Mouse (Mus musculus): ENCODE results near the gene Uggt2. TPM values are rescaled to one million over a fixed set of nuclear protein-coding genes. Genes with fewer than 3 reads are reported as not detected.

The Uggt2 gene
- 1.1 TPM in 1 of 2 replicates, not detected in the other for total RNA-seq (2015; ENCODE audit: low replicate concordance)
- not detected in 2 replicates for total RNA-seq (2017; ENCODE audit: low replicate concordance)

GRCm38 (mm10) chr14:119098851-119099569 is at the start of gene Uggt2:
TSS of gene Uggt2 (minus strand) at chr14:119099430.
- ATAC-seq (replicated peaks; ENCODE audit: low FRiP score, poor library complexity, severe bottlenecking), result no peak

- no peak for ATAC-seq (replicated peaks; ENCODE audit: low FRiP score, poor library complexity, severe bottlenecking)
These were observed 40.2 kb upstream of the Uggt2 start for GRCm38 (mm10) chr14:119139381-119139950.

GRCm38 (mm10) chr14:119138786-119139100 is 39.5 kb upstream of the Uggt2 start:
- no peak for ATAC-seq (replicated peaks; ENCODE audit: low FRiP score, poor library complexity, severe bottlenecking)

GRCm38 (mm10) chr14:119137906-119138785 is 38.9 kb upstream of the Uggt2 start, which contains the start of gene Hs6st3:
TSS of gene Hs6st3 (plus strand) at chr14:119138341.
- no peak for ATAC-seq (replicated peaks; ENCODE audit: low FRiP score, poor library complexity, severe bottlenecking)

GRCm38 (mm10) chr14:119137512-119137905 is 38.3 kb upstream of the Uggt2 start:
- ATAC-seq (replicated peaks; ENCODE audit: low FRiP score, poor library complexity, severe bottlenecking), result no peak; the same call in 1 of the 2 replicates

- ATAC-seq (replicated peaks; ENCODE audit: low FRiP score, poor library complexity, severe bottlenecking), result no peak
These were observed 28.1 kb upstream of the Uggt2 start for GRCm38 (mm10) chr14:119127330-119127729.

- no peak for ATAC-seq (replicated peaks; ENCODE audit: low FRiP score, poor library complexity, severe bottlenecking)
These were observed 26.6 kb upstream of the Uggt2 start for GRCm38 (mm10) chr14:119125840-119126239.

- ATAC-seq (replicated peaks; ENCODE audit: low FRiP score, poor library complexity, severe bottlenecking), result no peak
These were observed 24.8 kb upstream of the Uggt2 start for GRCm38 (mm10) chr14:119124061-119124460.

- no peak for ATAC-seq (replicated peaks; ENCODE audit: low FRiP score, poor library complexity, severe bottlenecking)
These were observed 24.4 kb upstream of the Uggt2 start for GRCm38 (mm10) chr14:119123582-119123981.

- no peak for ATAC-seq (replicated peaks; ENCODE audit: low FRiP score, poor library complexity, severe bottlenecking)
These were observed 13.3 kb upstream of the Uggt2 start for GRCm38 (mm10) chr14:119112558-119112957.

GRCm38 (mm10) chr14:119109776-119110218 is 10.6 kb upstream of the Uggt2 start:
- no peak for ATAC-seq (replicated peaks; ENCODE audit: low FRiP score, poor library complexity, severe bottlenecking)

- ATAC-seq (replicated peaks; ENCODE audit: low FRiP score, poor library complexity, severe bottlenecking), result no peak
These were observed 9.6 kb upstream of the Uggt2 start for GRCm38 (mm10) chr14:119108776-119109301.

- ATAC-seq (replicated peaks; ENCODE audit: low FRiP score, poor library complexity, severe bottlenecking), result no peak
These were observed 8.4 kb upstream of the Uggt2 start for GRCm38 (mm10) chr14:119107591-119107990.

GRCm38 (mm10) chr14:119099570-119099891 is 301 bp upstream of the Uggt2 start:
- no peak for ATAC-seq (replicated peaks; ENCODE audit: low FRiP score, poor library complexity, severe bottlenecking)

- no peak for ATAC-seq (replicated peaks; ENCODE audit: low FRiP score, poor library complexity, severe bottlenecking)
These were observed 37.4 kb downstream of the Uggt2 start for GRCm38 (mm10) chr14:119061811-119062210.

GRCm38 (mm10) chr14:119060682-119061081 is 38.5 kb downstream of the Uggt2 start:
- ATAC-seq (replicated peaks; ENCODE audit: low FRiP score, poor library complexity, severe bottlenecking), result no peak

GRCm38 (mm10) chr14:119057014-119057413 is 42.2 kb downstream of the Uggt2 start:
- ATAC-seq (replicated peaks; ENCODE audit: low FRiP score, poor library complexity, severe bottlenecking), result no peak

GRCm38 (mm10) chr14:119052969-119053368 is 46.3 kb downstream of the Uggt2 start:
- ATAC-seq (replicated peaks; ENCODE audit: low FRiP score, poor library complexity, severe bottlenecking), result no peak

- no peak for ATAC-seq (replicated peaks; ENCODE audit: low FRiP score, poor library complexity, severe bottlenecking)
These were observed 46.9 kb downstream of the Uggt2 start for GRCm38 (mm10) chr14:119052361-119052760.

GRCm38 (mm10) chr14:119043765-119044164 is 55.5 kb downstream of the Uggt2 start:
- no peak for ATAC-seq (replicated peaks; ENCODE audit: low FRiP score, poor library complexity, severe bottlenecking)

All from erythroid progenitor cell, adult 5-6 weeks (primary cell).